Mouse (Mus musculus) hindbrain, embryonic 14.5 days (tissue): ENCODE data around the gene Frmd4a. TPM values are rescaled to one million over a fixed set of nuclear protein-coding genes. Genes with fewer than 3 reads are reported as not detected.
A peak's percentile ranks its signal among the peaks of the same experiment; 100 is the strongest.

ENCODE experiments used
- ATAC-seq: fragments of 200-750 bp; cut with Nextera tagmentation; 2 replicates; pipeline ENCODE4 v1.8.0; 2017; ENCODE audit warnings: moderate number of reproducible peaks, mild to moderate bottlenecking, moderate TSS enrichment, moderate library complexity; ENCODE audit not compliant: low FRiP score
- DNase-seq: peaks from one replicate; pipeline ENCODE4 v3.0.0-alpha.2; 2015; ENCODE audit warnings: low spot score
- H3K27ac ChIP-seq: fragments of 300-500 bp; sonication (generic); 2 replicates; pipeline ENCODE4 v1.5.1; 2014; ENCODE audit warnings: mild to moderate bottlenecking, moderate library complexity
- H3K27me3 ChIP-seq: fragments of 300-500 bp; sonication (generic); 2 replicates; pipeline ENCODE4 v1.6.1; 2014; ENCODE audit warnings: mild to moderate bottlenecking, low read length, mixed read lengths; ENCODE audit not compliant: control insufficient read depth, insufficient read depth
- H3K36me3 ChIP-seq: fragments of 300-500 bp; sonication (generic); replicated peaks from 2 replicates; pipeline ENCODE4 v1.6.1; 2014; ENCODE audit not compliant: control insufficient read depth, insufficient read depth
- H3K4me1 ChIP-seq: fragments of 300-500 bp; sonication (generic); replicated peaks from 2 replicates; pipeline ENCODE4 v1.6.1; 2014; ENCODE audit warnings: antibody characterized with exemption, low read length, mixed read lengths; ENCODE audit not compliant: control insufficient read depth, insufficient read depth
- H3K4me2 ChIP-seq: fragments of 300-500 bp; sonication (generic); replicated peaks from 2 replicates; pipeline ENCODE4 v1.6.1; 2014; ENCODE audit warnings: mild to moderate bottlenecking, moderate library complexity
- H3K4me3 ChIP-seq: fragments of 300-500 bp; sonication (generic); replicated peaks from 2 replicates; pipeline ENCODE4 v1.5.1; 2014; ENCODE audit warnings: mild to moderate bottlenecking, low read length
- H3K9ac ChIP-seq: fragments of 300-500 bp; sonication (generic); 2 replicates; pipeline ENCODE4 v1.6.1; 2014
- H3K9me3 ChIP-seq: fragments of 300-500 bp; sonication (generic); 2 replicates; pipeline ENCODE4 v1.6.1; 2016; ENCODE audit warnings: low read length; ENCODE audit not compliant: control insufficient read depth
- WGBS: fragments of 180-500 bp; shearing (Covaris S2); extraction: QIAGEN DNeasy Blood & Tissue Kit; methylation state at CpG from one replicate; pipeline ENCODE4 v1.1.7; 2014; 5-methylcytosine and 5-hydroxymethylcytosine counted together
- polyA plus RNA-seq: library from polyadenylated mRNA; unstranded; fragments of >200 nt; fragmentation: Nextera tagmentation; extraction: Ambion mirVana; gene quantifications from 2 replicates; pipeline ENCODE4 v1.2.1, GENCODE M21; 2014

The Frmd4a gene
- polyA plus RNA-seq, 1 experiment from 2014 or later, result 56.9 TPM

DNA sequence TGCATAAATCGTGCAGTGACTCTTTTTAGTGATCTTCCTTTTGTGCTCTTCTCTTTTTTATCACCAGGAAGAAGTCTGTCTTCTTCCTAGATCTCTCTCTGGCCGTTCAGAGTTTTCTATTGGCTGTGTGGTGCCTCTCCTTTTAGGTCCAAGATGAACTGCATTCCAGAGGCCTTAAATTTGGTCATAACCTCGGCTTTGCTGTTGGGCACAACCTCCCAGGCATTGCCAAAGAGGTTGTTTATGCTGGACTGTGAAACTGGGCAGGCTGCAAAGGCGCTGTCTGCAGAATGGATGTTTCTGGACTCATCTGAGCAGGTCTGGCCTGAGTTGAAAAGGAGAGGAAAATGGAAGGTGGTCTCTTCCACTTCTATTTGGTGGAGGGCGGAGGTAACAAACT is 560.8 kb downstream of the Frmd4a start:
- Histone ChIP-seq H3K27me3 (no peaks in the 10 kb centered on the region), H3K4me1 (no peaks in the 10 kb centered on the region), H3K9ac (no peak overlapping the region), H3K27ac (no peak overlapping the region), H3K36me3 (peaks cover 64% of the 10 kb centered on the region), H3K9me3 (no peaks in the 10 kb centered on the region), H3K4me2 (no peak overlapping the region), H3K4me3 (no peak overlapping the region)
- WGBS, result 90% methylated on average over 5 of the region's 5 CpGs
- DNase-seq (no peak), ATAC-seq (no peak)

GRCm38 (mm10) chr2:4579357-4580068 is 562.0 kb downstream of the Frmd4a start:
- Histone ChIP-seq H3K27me3 (no peaks in the 10 kb centered on the region), H3K4me1 (no peaks in the 10 kb centered on the region), H3K4me2 (no peak overlapping the region), H3K9me3 (no peaks in the 10 kb centered on the region), H3K4me3 (no peak overlapping the region), H3K9ac (no peak overlapping the region), H3K36me3 (peaks cover 52% of the 10 kb centered on the region), H3K27ac (no peak overlapping the region)
- WGBS, result 72% methylated on average over 8 of the region's 8 CpGs
- 0 out of 2 replicates have a peak, but pooled peaks have one; percentile 24 for ATAC-seq
- no peak for DNase-seq

DNA sequence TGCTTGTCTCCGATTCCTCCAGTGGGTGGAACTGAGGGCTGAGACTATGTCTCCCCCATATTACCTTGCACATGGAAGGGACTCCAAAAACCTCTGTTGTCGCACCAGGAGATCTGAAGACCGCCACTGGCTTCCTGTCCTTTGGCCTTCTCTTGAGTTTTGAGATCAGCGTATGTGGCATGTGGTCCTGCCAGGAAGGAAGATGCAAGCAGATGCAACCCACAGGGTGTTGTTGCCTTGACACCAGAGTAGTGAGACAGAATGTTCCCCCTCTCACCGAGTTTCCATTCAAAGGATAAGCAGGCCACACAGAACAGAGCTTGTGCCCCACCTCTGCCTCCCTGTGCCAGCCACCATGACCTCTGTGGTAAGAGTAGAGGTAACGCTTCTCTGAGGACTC is 563.1 kb downstream of the Frmd4a start:
- no peaks in the 10 kb centered on the region for H3K9me3 ChIP-seq
- DNase-seq (no peak), ATAC-seq (no peak)
- no peak overlapping the region for H3K9ac ChIP-seq
- H3K27ac ChIP-seq, result no peak overlapping the region; the same call in 1 of the 2 replicates
- H3K4me2 ChIP-seq, result no peak overlapping the region
- H3K27me3 ChIP-seq, result no peaks in the 10 kb centered on the region
- H3K4me1 ChIP-seq, result no peaks in the 10 kb centered on the region
- no peak overlapping the region for H3K4me3 ChIP-seq
- peaks cover 41% of the 10 kb centered on the region for H3K36me3 ChIP-seq
- 73% methylated on average over 6 of the region's 6 CpGs for WGBS

GRCm38 (mm10) chr2:4582930-4583329 is 565.4 kb downstream of the Frmd4a start:
- H3K4me3 ChIP-seq, result no peak overlapping the region
- no peak for DNase-seq
- H3K27me3 ChIP-seq, result no peaks in the 10 kb centered on the region
- 91% methylated on average over 2 of the region's 2 CpGs for WGBS
- H3K36me3 ChIP-seq, result peaks cover 46% of the 10 kb centered on the region
- H3K9me3 ChIP-seq, result no peaks in the 10 kb centered on the region
- no peak overlapping the region for H3K4me2 ChIP-seq
- ATAC-seq, result no peak
- H3K27ac ChIP-seq, result no peak overlapping the region
- no peaks in the 10 kb centered on the region; the same call in 1 of the 2 replicates for H3K4me1 ChIP-seq
- H3K9ac ChIP-seq, result no peak overlapping the region

DNA sequence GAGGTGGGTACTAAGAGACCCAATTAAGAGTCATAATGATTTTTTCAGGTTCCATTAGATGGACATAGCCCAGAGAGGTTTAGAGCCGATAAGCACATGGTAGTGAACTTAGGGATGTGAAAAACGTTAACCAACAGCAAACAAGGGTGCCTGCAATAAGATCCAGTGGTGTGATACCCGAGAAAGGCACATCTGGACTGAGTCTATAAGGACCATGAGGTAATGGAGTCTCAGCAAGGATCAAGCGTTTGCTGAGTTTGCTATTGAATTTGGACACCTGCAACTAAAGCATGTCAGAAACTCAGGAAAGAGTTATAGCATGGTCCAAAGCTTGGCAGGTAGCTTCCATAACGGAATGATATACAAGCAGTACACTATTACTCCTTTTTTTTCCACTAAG is 566.7 kb downstream of the Frmd4a start:
- WGBS, result 83% methylated on average over 5 of the region's 5 CpGs

DNA sequence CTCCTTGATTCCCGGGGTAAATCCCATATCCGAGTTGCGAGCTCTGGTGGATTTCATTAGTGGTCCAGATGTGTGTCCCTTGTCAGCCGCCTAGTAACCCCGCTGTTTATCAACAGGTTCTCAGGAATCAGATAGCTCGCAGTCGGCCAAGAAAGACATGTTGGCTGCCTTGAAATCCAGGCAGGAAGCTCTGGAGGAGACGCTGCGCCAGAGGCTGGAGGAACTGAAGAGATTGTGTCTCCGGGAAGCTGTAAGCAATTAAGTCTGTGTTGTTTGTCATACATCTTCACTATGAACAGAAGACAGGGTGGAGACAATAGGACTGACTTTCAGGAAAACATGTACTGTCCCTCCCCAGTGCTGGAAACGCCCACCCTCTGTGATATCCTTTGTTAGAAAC is 568.7 kb downstream of the Frmd4a start:
- 0 out of 2 replicates have a peak overlapping the region, but pooled peaks have one; percentile 34 for H3K27ac ChIP-seq

More for the DNA sequence above, 566.7 kb downstream of the Frmd4a start:
- Histone ChIP-seq H3K4me1 (no peaks in the 10 kb centered on the region; the same call in 1 of the 2 replicates), H3K27me3 (no peaks in the 10 kb centered on the region), H3K9ac (no peak overlapping the region), H3K9me3 (no peaks in the 10 kb centered on the region), H3K27ac (no peak overlapping the region), H3K4me2 (no peak overlapping the region), H3K4me3 (no peak overlapping the region), H3K36me3 (peaks cover 47% of the 10 kb centered on the region)
- DNase-seq, result no peak
- no peak for ATAC-seq

GRCm38 (mm10) chr2:4587685-4588409 is 570.3 kb downstream of the Frmd4a start:
- no peak overlapping the region for H3K9ac ChIP-seq
- no peaks in the 10 kb centered on the region for H3K9me3 ChIP-seq
- H3K27ac ChIP-seq, result 0 out of 2 replicates have a peak overlapping the region, but pooled peaks have one; percentile 3
- H3K36me3 ChIP-seq, result peaks cover 68% of the 10 kb centered on the region
- H3K4me1 ChIP-seq, result no peaks in the 10 kb centered on the region; the same call in 1 of the 2 replicates
- DNase-seq (no peak), ATAC-seq (0 out of 2 replicates have a peak, but pooled peaks have one; percentile 24)
- no peak overlapping the region for H3K4me3 ChIP-seq
- no peak overlapping the region for H3K4me2 ChIP-seq
- H3K27me3 ChIP-seq, result no peaks in the 10 kb centered on the region
- 72% methylated on average over 13 of the region's 13 CpGs for WGBS

More for the DNA sequence above, 568.7 kb downstream of the Frmd4a start:
- Histone ChIP-seq H3K9me3 (no peaks in the 10 kb centered on the region), H3K9ac (no peak overlapping the region), H3K27me3 (no peaks in the 10 kb centered on the region), H3K36me3 (peaks cover 58% of the 10 kb centered on the region), H3K4me2 (no peak overlapping the region), H3K4me3 (no peak overlapping the region), H3K4me1 (no peaks in the 10 kb centered on the region; the same call in 1 of the 2 replicates)
- WGBS, result 62% methylated on average over 11 of the region's 11 CpGs
- DNase-seq (no peak), ATAC-seq (no peak)

GRCm38 (mm10) chr2:4591647-4592046 is 574.1 kb downstream of the Frmd4a start:
- WGBS, result 72% methylated on average over 3 of the region's 3 CpGs
- no peaks in the 10 kb centered on the region for H3K9me3 ChIP-seq
- no peak for ATAC-seq
- peaks cover 92% of the 10 kb centered on the region for H3K36me3 ChIP-seq
- H3K4me2 ChIP-seq, result no peak overlapping the region
- no peak overlapping the region for H3K9ac ChIP-seq
- no peak overlapping the region for H3K27ac ChIP-seq
- H3K4me1 ChIP-seq, result no peaks in the 10 kb centered on the region
- no peak for DNase-seq
- no peaks in the 10 kb centered on the region for H3K27me3 ChIP-seq
- H3K4me3 ChIP-seq, result no peak overlapping the region

DNA sequence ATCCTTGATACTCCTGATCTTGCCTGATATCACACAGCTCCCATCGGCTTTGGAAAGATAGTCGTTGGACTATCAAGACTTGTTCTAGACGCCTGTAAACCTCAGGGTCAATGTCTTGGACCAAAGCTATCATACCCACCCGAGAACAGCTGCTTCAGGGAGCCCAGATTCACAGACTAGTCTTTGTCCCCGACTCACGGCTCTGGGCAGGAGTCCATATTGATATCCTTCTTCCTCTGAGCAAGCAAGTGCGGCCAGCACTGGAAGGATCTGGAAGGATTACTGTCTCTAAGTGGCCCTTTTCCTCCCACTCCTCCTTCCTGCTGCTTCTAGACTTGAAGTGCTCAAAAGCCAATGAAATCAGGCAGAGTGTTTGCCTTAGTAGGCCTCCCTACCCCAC is 575.1 kb downstream of the Frmd4a start:
- no peak overlapping the region for H3K4me2 ChIP-seq
- no peak overlapping the region for H3K4me3 ChIP-seq
- H3K9me3 ChIP-seq, result no peaks in the 10 kb centered on the region
- DNase-seq, result no peak
- H3K27ac ChIP-seq, result no peak overlapping the region
- H3K36me3 ChIP-seq, result peaks cover 90% of the 10 kb centered on the region
- 96% methylated on average over 7 of the region's 7 CpGs for WGBS
- no peak overlapping the region for H3K9ac ChIP-seq
- H3K27me3 ChIP-seq, result no peaks in the 10 kb centered on the region
- no peak for ATAC-seq
- H3K4me1 ChIP-seq, result no peaks in the 10 kb centered on the region
